8 mouse cellular contexts compared by ENCODE assay signal in the genomic region with DNA sequence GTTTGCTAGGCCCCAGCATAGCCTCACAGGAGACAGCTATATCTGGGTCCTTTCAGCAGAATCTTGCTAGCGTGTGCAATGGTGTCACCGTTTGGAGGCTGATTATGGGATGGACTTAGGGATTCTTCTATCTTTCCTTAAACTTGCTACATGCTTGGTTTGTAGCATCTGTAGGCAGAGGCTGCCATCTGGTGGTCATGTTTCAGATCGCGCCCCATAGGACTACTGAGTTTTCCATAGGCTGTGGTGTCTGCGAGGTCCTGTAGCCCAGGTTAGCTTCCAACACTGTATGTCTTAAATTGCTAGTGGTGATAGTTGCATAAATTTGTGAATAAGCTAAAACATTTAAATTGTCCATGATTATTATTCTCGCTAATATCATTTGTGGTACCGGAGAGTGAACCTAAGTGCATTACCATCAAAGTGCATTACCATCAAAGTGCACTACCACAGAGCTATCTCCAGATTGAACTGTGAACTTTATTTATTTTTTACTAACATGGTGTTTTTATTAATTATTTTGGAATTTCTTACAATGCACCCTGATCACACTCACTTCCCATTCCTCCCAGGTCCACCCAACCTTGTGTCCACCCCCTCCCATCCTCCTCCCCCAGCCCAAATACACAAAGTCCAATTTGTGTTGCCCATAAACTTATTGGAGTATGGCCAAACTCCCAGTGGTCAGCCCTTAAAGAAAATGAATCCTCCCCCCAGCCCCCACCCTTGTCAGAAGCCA. TPM values are rescaled to one million over a fixed set of nuclear protein-coding genes. Genes with fewer than 3 reads are reported as not detected.
DNase-seq lines count a peak whose midpoint lies in the region; ATAC-seq and TF ChIP-seq lines count a peak whose summit lies in the region.

No protein-coding gene starts in this region.

- no peak overlapping the region for H3K4me2 ChIP-seq in embryonic facial prominence, embryonic 13.5 days
- no peak overlapping the region for H3K4me2 ChIP-seq in kidney, embryonic 16.5 days (replicated peaks; ENCODE audit: low read depth, low read length)
- no peak overlapping the region for H3K4me2 ChIP-seq in stomach, embryonic 16.5 days (ENCODE audit: low read depth, low read length)

- no peaks in the 10 kb centered on the region for H3K79me2 ChIP-seq in liver, adult 2 months (ENCODE audit: control insufficient read depth, insufficient read depth, low read length)

- H3K27ac ChIP-seq in embryonic facial prominence, embryonic 13.5 days, result no peak overlapping the region
- no peak overlapping the region for H3K27ac ChIP-seq in heart, embryonic 10.5 days
- no peak overlapping the region for H3K27ac ChIP-seq in kidney, embryonic 16.5 days (ENCODE audit: low read length)
- no peak overlapping the region for H3K27ac ChIP-seq in liver, adult 2 months (replicated peaks; ENCODE audit: insufficient read depth, low read depth, low read length)
- no peak overlapping the region for H3K27ac ChIP-seq in stomach, embryonic 16.5 days (ENCODE audit: low read length)

- no peaks in the 10 kb centered on the region for H3K9me3 ChIP-seq in embryonic facial prominence, embryonic 13.5 days
- H3K9me3 ChIP-seq in heart, embryonic 10.5 days, result no peaks in the 10 kb centered on the region
- H3K9me3 ChIP-seq in kidney, embryonic 16.5 days (ENCODE audit: low read length), result no peaks in the 10 kb centered on the region
- no peaks in the 10 kb centered on the region for H3K9me3 ChIP-seq in stomach, embryonic 16.5 days (replicated peaks; ENCODE audit: control insufficient read depth, low read length)

- WGBS in embryonic facial prominence, embryonic 13.5 days, result 9% methylated on average over 7 of the region's 7 CpGs
- 6% methylated on average over 7 of the region's 7 CpGs for WGBS in heart, embryonic 10.5 days
- 8% methylated on average over 7 of the region's 7 CpGs for WGBS in kidney, embryonic 16.5 days
- WGBS in liver, adult 2 months, result 6% methylated on average over 7 of the region's 7 CpGs
- WGBS in stomach, embryonic 16.5 days, result 7% methylated on average over 7 of the region's 7 CpGs

- peaks cover 8% of the 10 kb centered on the region; the same call in 1 of the 2 replicates for H3K4me1 ChIP-seq in embryonic facial prominence, embryonic 13.5 days
- H3K4me1 ChIP-seq in heart, embryonic 10.5 days, result peaks cover 6% of the 10 kb centered on the region
- peaks cover 4% of the 10 kb centered on the region; the same call in 1 of the 2 replicates for H3K4me1 ChIP-seq in kidney, embryonic 16.5 days (ENCODE audit: insufficient read depth, low read length)
- H3K4me1 ChIP-seq in liver, adult 2 months (ENCODE audit: control insufficient read depth, insufficient read depth, low read length), result no peaks in the 10 kb centered on the region
- peaks cover 2% of the 10 kb centered on the region; the same call in 1 of the 2 replicates for H3K4me1 ChIP-seq in stomach, embryonic 16.5 days (ENCODE audit: control insufficient read depth, insufficient read depth, low read length)

- no peaks in the 10 kb centered on the region for H3K36me3 ChIP-seq in embryonic facial prominence, embryonic 13.5 days
- H3K36me3 ChIP-seq in heart, embryonic 10.5 days, result no peaks in the 10 kb centered on the region
- no peaks in the 10 kb centered on the region for H3K36me3 ChIP-seq in kidney, embryonic 16.5 days (ENCODE audit: insufficient read depth, low read length)
- no peaks in the 10 kb centered on the region for H3K36me3 ChIP-seq in liver, adult 2 months (ENCODE audit: control insufficient read depth, insufficient read depth, low read length)
- no peaks in the 10 kb centered on the region for H3K36me3 ChIP-seq in stomach, embryonic 16.5 days (ENCODE audit: control insufficient read depth, insufficient read depth, low read length)

- 0 out of 2 replicates have a peak, but pooled peaks have one; percentile 59 for ATAC-seq in embryonic facial prominence, embryonic 13.5 days (ENCODE audit: insufficient number of reproducible peaks, insufficient read depth, low FRiP score, low TSS enrichment, low read depth)
- peak; percentile 76; the same call in 1 of the 2 replicates for ATAC-seq in kidney, embryonic 16.5 days (ENCODE audit: low FRiP score, low TSS enrichment)
- peak; percentile 71; the same call in 1 of the 2 replicates for ATAC-seq in stomach, embryonic 16.5 days (ENCODE audit: insufficient read depth, low FRiP score)

- peak; percentile 59 for DNase-seq in CD4-positive helper T cell, adult 2 months (ENCODE audit: low read depth, low spot score)
- peak; percentile 21 to 41 for DNase-seq in adrenal gland, postnatal 4 days (ENCODE audit: low spot score in 2 of 2)
- DNase-seq in heart, embryonic 10.5 days (ENCODE audit: low spot score), result peak; percentile 89
- DNase-seq in liver, adult 2 months (ENCODE audit: extremely low read depth, low read depth, low spot score), result peak; percentile 53
- peak; percentile 80 for DNase-seq in neural tube, embryonic 10.5 days (ENCODE audit: extremely low spot score, low spot score)

- no peak for TF ChIP-seq POLR2A in liver, adult 2 months (IDR thresholded peaks at IDR 0.05; ENCODE audit: extremely low read depth, insufficient read depth, low read length)

- TF ChIP-seq CTCF in liver, adult 2 months (IDR thresholded peaks at IDR 0.05; ENCODE audit: low read depth, low read length), result peak; percentile 79

- H3K27me3 ChIP-seq in embryonic facial prominence, embryonic 13.5 days, result peaks cover 6% of the 10 kb centered on the region; the same call in 1 of the 2 replicates
- H3K27me3 ChIP-seq in heart, embryonic 10.5 days (ENCODE audit: insufficient read depth, poor library complexity, severe bottlenecking), result no peaks in the 10 kb centered on the region
- H3K27me3 ChIP-seq in kidney, embryonic 16.5 days (ENCODE audit: insufficient read depth, low read length), result no peaks in the 10 kb centered on the region
- H3K27me3 ChIP-seq in liver, adult 2 months (ENCODE audit: control insufficient read depth, insufficient read depth, low read length), result no peaks in the 10 kb centered on the region
- H3K27me3 ChIP-seq in stomach, embryonic 16.5 days (ENCODE audit: control insufficient read depth, insufficient read depth, low read length), result no peaks in the 10 kb centered on the region

- no peak overlapping the region for H3K4me3 ChIP-seq in embryonic facial prominence, embryonic 13.5 days
- no peak overlapping the region for H3K4me3 ChIP-seq in heart, embryonic 10.5 days
- no peak overlapping the region for H3K4me3 ChIP-seq in kidney, embryonic 16.5 days (ENCODE audit: low read length)
- H3K4me3 ChIP-seq in liver, adult 2 months (ENCODE audit: insufficient read depth, low read depth, low read length), result no peak overlapping the region
- no peak overlapping the region for H3K4me3 ChIP-seq in stomach, embryonic 16.5 days (replicated peaks; ENCODE audit: low read length)

- H3K9ac ChIP-seq in embryonic facial prominence, embryonic 13.5 days, result no peak overlapping the region
- no peak overlapping the region for H3K9ac ChIP-seq in kidney, embryonic 16.5 days (replicated peaks; ENCODE audit: low read length)
- H3K9ac ChIP-seq in liver, adult 2 months (ENCODE audit: low read depth, low read length), result no peak overlapping the region
- no peak overlapping the region for H3K9ac ChIP-seq in stomach, embryonic 16.5 days (ENCODE audit: low read length)

RNA-seq across cellular contexts. Expression of a gene that starts 26.7 kb away (rescaled TPM):
- total RNA-seq in adrenal gland, postnatal 4 days (2021), result 100 to 1,000 TPM; 160 to 170 TPM
- polyA plus RNA-seq in embryonic facial prominence, embryonic 13.5 days (2015; fragmentation: Nextera tagmentation; extraction: Ambion mirVana), result 156 and 167 TPM in 2 replicates
- polyA plus RNA-seq in heart, embryonic 10.5 days (2016; fragmentation: Nextera tagmentation; extraction: Ambion mirVana), result 244 and 290 TPM in 2 replicates
- polyA plus RNA-seq in kidney, embryonic 16.5 days (2015; fragmentation: Nextera tagmentation; extraction: Ambion mirVana), result 286 and 293 TPM in 2 replicates
- 271 and 323 TPM in 2 replicates for total RNA-seq in liver, adult 2 months (2014; rRNA removed)
- polyA plus RNA-seq in liver, adult 2 months (2012; rRNA removed), result 350 and 393 TPM in 2 replicates
- polyA plus RNA-seq in stomach, embryonic 16.5 days (2015; fragmentation: Nextera tagmentation; extraction: Ambion mirVana), result 186 and 188 TPM in 2 replicates

Comparison
In these comparisons a context has a peak if more than half of its experiments do, and no peak if none do; other contexts are left out.
1. DNase-seq: peak in every context shown above with its lines; median percentile 89 in heart, embryonic 10.5 days; 80 in neural tube, embryonic 10.5 days; 59 in CD4-positive helper T cell, adult 2 months; 53 in liver, adult 2 months; 31 in adrenal gland, postnatal 4 days.